Mouse (Mus musculus): Measurements from ENCODE around the gene Gm10272. TPM values are rescaled to one million over a fixed set of nuclear protein-coding genes. Genes with fewer than 3 reads are reported as not detected.

Gene Gm10272
- polyA plus RNA-seq (2015; fragmentation: Nextera tagmentation; extraction: Ambion mirVana), result not detected in 2 replicates

DNA sequence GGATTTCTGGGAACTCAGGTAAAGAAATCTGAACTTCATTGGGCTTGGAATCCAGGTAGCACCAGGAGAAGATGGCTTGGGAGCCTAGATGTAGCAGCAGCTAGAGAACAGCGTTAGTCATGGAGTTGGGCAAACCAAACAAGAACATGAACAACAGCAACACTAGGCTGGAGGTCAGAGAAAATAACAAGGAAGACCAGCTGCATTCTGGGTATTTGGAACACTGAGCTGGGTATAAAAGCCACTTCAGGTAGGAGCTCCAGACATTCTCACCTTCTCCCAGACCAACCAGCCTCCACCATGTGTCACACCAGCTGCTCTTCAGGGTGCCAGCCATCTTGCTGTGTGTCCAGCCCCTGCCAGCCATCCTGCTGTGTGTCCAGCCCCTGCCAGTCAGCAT is at the start of gene Gm10272:
Gm10272 (plus strand) TSS at position 301 of the 400 bp plus-strand sequence.
- Histone ChIP-seq H3K4me3 (replicated peaks) (no peak within 1 kb of the TSS), H3K9me3 (replicated peaks) (peaks cover 13% of the 10 kb centered on the region), H3K36me3 (no peaks in the 10 kb centered on the region), H3K9ac (no peak within 1 kb of the TSS), H3K27ac (no peak within 1 kb of the TSS), H3K27me3 (no peaks in the 10 kb centered on the region), H3K4me1 (no peaks in the 10 kb centered on the region), H3K4me2 (no peak within 1 kb of the TSS)
- ATAC-seq (replicated peaks; ENCODE audit: low FRiP score), result no peak
- WGBS, result 84% methylated on average over 1 of the region's 1 CpGs

DNA sequence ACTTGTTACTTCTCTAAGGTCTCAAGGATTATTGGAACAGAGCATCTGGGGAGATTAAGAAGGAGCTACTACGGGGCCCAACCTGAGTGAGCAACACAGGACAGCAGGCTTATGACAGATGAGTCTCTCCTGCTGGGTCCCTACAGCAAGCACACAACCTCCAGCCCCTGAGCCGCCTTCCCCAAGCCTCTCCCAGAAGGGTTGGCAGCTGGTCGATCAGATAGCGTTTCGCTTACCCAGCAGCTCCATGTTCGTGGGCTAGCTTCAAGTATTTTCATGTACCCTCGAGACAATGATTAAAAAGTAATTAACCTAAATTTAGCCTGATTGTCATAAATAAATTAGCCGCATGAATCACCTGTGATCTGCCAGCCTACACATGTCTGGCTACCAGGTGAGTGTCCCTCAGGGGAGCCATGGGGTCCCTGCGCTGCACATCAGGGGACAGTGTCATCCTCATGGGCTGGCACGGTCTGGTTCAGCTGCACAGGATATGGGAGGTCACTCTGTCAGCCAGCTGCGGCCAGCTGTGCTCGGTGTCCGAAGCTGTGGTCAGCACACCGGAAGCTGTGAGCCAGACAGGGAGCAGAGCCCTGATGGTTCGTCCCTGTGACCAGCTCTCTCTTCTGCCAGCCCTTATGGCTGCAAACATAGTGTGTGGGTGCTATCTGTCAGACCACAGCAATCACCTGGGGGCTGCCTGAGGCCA is 48.0 kb upstream of the Gm10272 start:
- H3K9ac ChIP-seq, result no peak overlapping the region
- no peak overlapping the region for H3K4me2 ChIP-seq
- H3K27me3 ChIP-seq, result peaks cover under 1% of the 10 kb centered on the region; the same call in 1 of the 2 replicates
- no peaks in the 10 kb centered on the region for H3K36me3 ChIP-seq
- whole genome bisulfite sequencing, result 34% methylated on average over 15 of the region's 15 CpGs
- no peaks in the 10 kb centered on the region; the same call in 1 of the 2 replicates for H3K9me3 ChIP-seq (replicated peaks)
- peak; percentile 69; the same call in 1 of the 2 replicates for ATAC-seq (replicated peaks; ENCODE audit: low FRiP score)
- no peak overlapping the region for H3K4me3 ChIP-seq (replicated peaks)
- no peak overlapping the region for H3K27ac ChIP-seq
- peaks cover 7% of the 10 kb centered on the region; the same call in 1 of the 2 replicates for H3K4me1 ChIP-seq

DNA sequence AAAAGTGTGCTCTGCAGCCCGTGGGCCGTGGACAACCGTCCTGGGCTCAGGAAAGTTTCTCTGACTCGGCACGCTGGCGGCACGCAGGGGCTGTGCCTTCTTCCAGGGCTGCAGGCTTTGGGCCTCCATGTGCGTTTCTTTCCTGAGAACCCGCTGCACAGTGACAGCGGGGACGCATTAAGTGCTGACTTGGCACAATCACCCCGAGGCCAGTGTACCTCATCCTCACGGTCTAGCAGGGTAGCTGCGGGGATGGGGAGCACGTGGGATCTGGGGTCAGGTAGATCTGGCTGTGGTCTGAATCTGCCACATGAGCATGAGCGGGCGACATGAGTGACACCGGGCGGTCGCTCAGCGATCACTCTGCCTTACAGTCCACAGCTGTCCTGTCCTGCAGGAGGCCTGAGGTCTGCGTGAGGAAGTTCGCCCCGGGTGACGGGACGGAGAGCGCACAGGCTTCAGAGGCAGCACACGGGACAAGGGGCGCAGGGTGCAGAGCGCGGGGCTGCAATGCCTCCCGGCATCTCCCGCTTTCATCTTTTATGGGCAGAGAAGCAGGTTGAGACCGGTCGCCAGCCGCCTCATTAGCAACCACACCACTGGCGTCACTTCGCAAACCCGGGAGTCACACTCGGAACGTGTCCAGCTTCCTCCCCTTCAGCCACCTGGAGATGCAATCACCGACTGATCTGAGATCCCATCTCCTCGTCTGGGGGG is 42.3 kb upstream of the Gm10272 start:
- 25% methylated on average over 43 of the region's 43 CpGs for WGBS
- Histone ChIP-seq H3K27me3 (peaks cover 12% of the 10 kb centered on the region; the same call in 1 of the 2 replicates), H3K4me1 (peaks cover 7% of the 10 kb centered on the region; the same call in 1 of the 2 replicates), H3K9me3 (replicated peaks) (no peaks in the 10 kb centered on the region; the same call in 1 of the 2 replicates), H3K4me3 (replicated peaks) (0 out of 2 replicates have a peak overlapping the region, but pooled peaks have one; percentile 1), H3K9ac (no peak overlapping the region), H3K27ac (no peak overlapping the region), H3K4me2 (peak overlapping the region; percentile 50), H3K36me3 (no peaks in the 10 kb centered on the region)
- ATAC-seq (replicated peaks; ENCODE audit: low FRiP score), result no peak

DNA sequence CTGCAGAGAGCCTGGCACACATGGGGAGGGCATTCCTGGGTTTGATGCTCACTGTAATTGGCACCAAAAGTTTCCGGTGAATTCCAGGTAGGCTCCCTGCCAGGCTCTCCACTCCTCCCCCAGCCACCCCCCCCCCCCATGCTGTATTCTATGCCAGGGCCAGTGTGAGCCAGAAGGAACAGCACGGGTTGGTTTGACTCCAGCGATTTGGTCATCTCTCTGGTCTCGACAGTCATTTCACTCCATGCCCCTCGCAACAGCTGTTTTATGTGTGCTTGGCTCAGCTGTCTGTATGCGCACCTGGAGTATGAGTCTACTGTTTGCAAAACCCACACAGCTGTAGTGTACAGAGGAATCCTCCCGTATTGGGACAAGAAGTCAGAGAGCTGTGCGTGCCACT is 40.1 kb upstream of the Gm10272 start:
- Histone ChIP-seq H3K27me3 (peaks cover 12% of the 10 kb centered on the region; the same call in 1 of the 2 replicates), H3K36me3 (no peaks in the 10 kb centered on the region), H3K27ac (no peak overlapping the region), H3K9ac (no peak overlapping the region), H3K4me3 (replicated peaks) (no peak overlapping the region), H3K4me2 (no peak overlapping the region), H3K4me1 (peaks cover 7% of the 10 kb centered on the region; the same call in 1 of the 2 replicates), H3K9me3 (replicated peaks) (no peaks in the 10 kb centered on the region)
- 75% methylated on average over 8 of the region's 8 CpGs for WGBS
- ATAC-seq (replicated peaks; ENCODE audit: low FRiP score), result no peak

DNA sequence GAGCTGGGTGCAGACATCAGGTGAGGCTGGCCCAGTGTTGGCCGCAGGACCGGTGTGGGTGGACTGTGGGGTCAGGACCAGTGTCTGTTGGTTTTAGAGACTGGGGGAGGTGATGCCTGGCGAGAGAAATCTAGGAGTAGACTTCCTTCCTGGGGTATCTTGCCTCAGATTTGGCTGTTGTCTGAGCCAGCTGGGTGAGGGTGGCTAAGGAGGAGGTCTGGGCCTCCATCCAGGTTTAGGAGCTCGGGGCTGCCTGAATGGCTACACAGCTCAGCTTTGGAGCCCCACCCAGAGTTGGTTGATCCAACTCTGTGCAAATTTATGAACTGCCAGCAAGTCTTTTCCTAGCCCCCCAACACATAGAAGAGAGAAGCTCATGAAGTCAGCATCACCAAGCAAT is 39.0 kb upstream of the Gm10272 start:
- Histone ChIP-seq H3K36me3 (no peaks in the 10 kb centered on the region), H3K4me2 (no peak overlapping the region), H3K4me1 (peaks cover 7% of the 10 kb centered on the region; the same call in 1 of the 2 replicates), H3K4me3 (replicated peaks) (no peak overlapping the region), H3K9ac (no peak overlapping the region), H3K27ac (no peak overlapping the region), H3K9me3 (replicated peaks) (no peaks in the 10 kb centered on the region), H3K27me3 (peaks cover 12% of the 10 kb centered on the region; the same call in 1 of the 2 replicates)
- WGBS, result 79% methylated on average over 4 of the region's 4 CpGs
- no peak for ATAC-seq (replicated peaks; ENCODE audit: low FRiP score)

DNA sequence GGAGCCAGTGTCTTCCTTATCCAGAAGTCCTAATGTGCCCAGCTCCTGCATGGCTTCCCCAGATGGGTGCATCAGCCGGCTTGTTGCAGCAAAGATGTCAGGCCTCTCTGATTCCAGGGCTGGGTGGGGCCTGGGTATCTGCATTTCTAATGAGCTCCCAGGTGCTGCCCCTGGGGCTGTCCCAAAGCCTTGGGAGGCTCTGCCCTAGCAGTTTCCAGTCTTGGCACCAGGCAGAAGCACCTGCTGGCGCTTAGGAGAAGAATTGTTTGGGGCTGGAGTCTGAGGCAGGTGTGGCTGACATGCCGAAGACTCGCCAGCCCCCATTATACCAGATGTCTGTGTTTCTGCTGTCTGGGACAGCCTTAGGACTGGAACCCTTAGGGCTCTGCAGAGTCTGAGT is 35.7 kb upstream of the Gm10272 start:
- 80% methylated on average over 4 of the region's 4 CpGs for WGBS
- Histone ChIP-seq H3K36me3 (no peaks in the 10 kb centered on the region), H3K4me3 (replicated peaks) (no peak overlapping the region), H3K27me3 (peaks cover 5% of the 10 kb centered on the region), H3K9me3 (replicated peaks) (no peaks in the 10 kb centered on the region), H3K4me1 (no peaks in the 10 kb centered on the region), H3K27ac (no peak overlapping the region), H3K9ac (no peak overlapping the region), H3K4me2 (no peak overlapping the region)
- ATAC-seq (replicated peaks; ENCODE audit: low FRiP score), result no peak

DNA sequence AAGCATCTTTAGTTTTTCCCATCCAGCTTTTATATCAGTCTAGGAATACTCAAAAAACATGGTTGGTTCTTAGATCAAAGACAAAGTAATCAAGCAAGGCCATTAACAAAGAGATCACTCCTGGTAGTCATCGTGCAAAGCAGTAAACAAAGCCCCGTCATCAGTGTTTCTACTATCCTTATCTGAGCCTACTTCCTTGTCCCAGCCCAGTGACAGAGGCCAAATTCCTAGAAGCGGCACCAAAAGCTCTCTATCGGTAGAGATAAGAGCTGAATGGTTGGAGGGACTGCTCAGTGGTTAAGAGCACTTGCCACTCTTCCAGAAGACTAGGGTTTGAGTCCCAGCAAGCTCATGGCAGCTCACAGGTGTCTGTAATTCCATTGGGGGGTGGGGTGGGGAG is 34.9 kb upstream of the Gm10272 start:
- Histone ChIP-seq H3K4me2 (no peak overlapping the region), H3K9me3 (replicated peaks) (no peaks in the 10 kb centered on the region), H3K27me3 (peaks cover 13% of the 10 kb centered on the region), H3K4me3 (replicated peaks) (no peak overlapping the region), H3K36me3 (no peaks in the 10 kb centered on the region), H3K27ac (no peak overlapping the region), H3K4me1 (no peaks in the 10 kb centered on the region), H3K9ac (no peak overlapping the region)
- WGBS, result 67% methylated on average over 4 of the region's 4 CpGs
- no peak for ATAC-seq (replicated peaks; ENCODE audit: low FRiP score)

DNA sequence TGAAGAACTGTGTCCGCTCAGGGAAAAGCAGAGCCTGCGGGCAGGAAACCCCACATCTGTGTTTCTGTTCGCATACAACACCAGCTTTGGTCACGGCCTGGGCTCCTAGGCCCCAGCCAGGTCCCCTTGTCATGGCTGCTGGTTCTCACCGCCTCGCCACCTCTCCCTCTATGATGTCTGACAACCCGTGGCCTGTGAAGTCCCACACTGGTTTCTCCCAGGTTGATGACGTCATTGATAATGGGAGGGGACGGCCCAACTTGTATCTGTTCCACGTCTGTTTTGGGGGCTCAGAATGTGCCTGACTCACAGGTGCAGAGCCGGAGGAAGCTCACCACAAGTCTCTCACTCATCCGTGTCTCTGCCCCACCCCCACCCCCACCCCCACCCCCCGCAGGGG is 32.7 kb upstream of the Gm10272 start:
- Histone ChIP-seq H3K27me3 (peaks cover 36% of the 10 kb centered on the region), H3K4me1 (peaks cover 13% of the 10 kb centered on the region), H3K36me3 (no peaks in the 10 kb centered on the region), H3K27ac (no peak overlapping the region), H3K9me3 (replicated peaks) (no peaks in the 10 kb centered on the region), H3K9ac (no peak overlapping the region), H3K4me2 (no peak overlapping the region), H3K4me3 (replicated peaks) (no peak overlapping the region)
- ATAC-seq (replicated peaks; ENCODE audit: low FRiP score), result no peak
- WGBS, result 55% methylated on average over 13 of the region's 13 CpGs

DNA sequence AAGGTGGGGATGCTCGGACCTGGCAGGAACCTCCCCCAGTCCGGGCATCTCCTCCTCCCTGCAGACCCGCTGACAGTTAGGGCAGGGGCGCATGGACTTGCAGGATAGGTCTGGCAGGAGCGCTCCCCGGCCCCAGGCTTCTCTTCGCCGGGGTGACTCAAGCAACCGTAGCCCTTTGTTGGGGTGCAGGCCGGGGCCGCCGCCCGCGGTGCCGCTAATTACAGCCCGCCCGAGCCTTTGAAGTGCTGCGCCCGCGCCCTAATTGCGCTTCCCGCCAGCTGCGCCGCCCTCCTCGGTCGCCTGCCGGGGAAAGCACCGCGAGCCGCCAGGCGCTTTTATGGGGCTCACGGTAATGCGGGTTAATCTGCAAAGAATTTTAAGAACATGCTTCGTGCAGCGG is 28.9 kb upstream of the Gm10272 start:
- H3K4me2 ChIP-seq, result peak overlapping the region; percentile 67
- no peak overlapping the region for H3K27ac ChIP-seq
- peaks cover 63% of the 10 kb centered on the region for H3K27me3 ChIP-seq
- H3K4me1 ChIP-seq, result peaks cover 13% of the 10 kb centered on the region
- H3K36me3 ChIP-seq, result no peaks in the 10 kb centered on the region
- ATAC-seq (replicated peaks; ENCODE audit: low FRiP score), result no peak
- no peaks in the 10 kb centered on the region for H3K9me3 ChIP-seq (replicated peaks)
- no peak overlapping the region for H3K9ac ChIP-seq
- peak overlapping the region; percentile 36 for H3K4me3 ChIP-seq (replicated peaks)
- 0% methylated on average over 35 of the region's 35 CpGs for WGBS

DNA sequence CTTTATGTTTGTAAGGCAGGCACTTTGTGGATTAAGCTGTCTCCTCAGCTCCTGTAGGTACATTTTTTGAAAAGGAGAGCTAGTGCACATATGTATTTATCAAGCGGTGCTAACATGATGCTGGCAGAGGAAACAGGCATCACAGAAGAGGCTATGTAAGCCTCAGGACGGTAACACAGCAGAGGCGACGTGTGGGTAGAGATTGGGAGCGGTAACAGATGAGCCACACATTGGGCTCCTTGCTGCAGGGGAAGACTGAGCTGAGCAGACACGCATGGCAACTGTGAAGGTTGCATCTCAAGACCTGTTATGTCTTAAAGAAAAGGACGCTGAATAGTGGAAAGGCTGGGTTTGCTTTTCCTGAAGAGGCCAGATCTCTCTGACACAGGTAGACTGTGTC is 23.4 kb upstream of the Gm10272 start:
- H3K9me3 ChIP-seq (replicated peaks), result no peaks in the 10 kb centered on the region
- no peak overlapping the region for H3K4me2 ChIP-seq
- H3K9ac ChIP-seq, result no peak overlapping the region
- ATAC-seq (replicated peaks; ENCODE audit: low FRiP score), result no peak
- 82% methylated on average over 7 of the region's 7 CpGs for WGBS
- no peak overlapping the region for H3K27ac ChIP-seq
- H3K4me1 ChIP-seq, result peaks cover 19% of the 10 kb centered on the region
- no peaks in the 10 kb centered on the region for H3K36me3 ChIP-seq
- peaks cover 83% of the 10 kb centered on the region for H3K27me3 ChIP-seq
- H3K4me3 ChIP-seq (replicated peaks), result no peak overlapping the region

DNA sequence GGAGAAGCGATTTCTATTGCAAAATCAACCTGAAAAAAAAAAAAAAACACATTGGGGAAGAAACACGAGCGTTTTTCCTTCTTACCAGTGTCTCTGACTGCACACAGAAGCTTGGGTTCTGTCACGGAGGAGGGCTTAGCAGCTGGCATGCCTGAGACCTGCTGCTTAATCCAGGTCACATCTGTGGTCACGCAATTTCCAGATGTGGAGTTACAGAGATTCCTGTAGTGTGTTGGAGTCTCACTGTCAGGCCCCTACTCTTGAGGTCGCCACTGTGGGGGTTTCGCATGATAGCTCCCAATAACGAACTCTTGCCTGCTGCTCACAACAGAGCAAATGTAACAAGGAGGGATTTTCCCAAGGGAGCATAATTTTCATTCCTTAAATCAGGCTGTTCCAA is 22.2 kb upstream of the Gm10272 start:
- peaks cover 80% of the 10 kb centered on the region for H3K27me3 ChIP-seq
- H3K36me3 ChIP-seq, result no peaks in the 10 kb centered on the region
- peaks cover 15% of the 10 kb centered on the region for H3K4me1 ChIP-seq
- no peak for ATAC-seq (replicated peaks; ENCODE audit: low FRiP score)
- H3K9me3 ChIP-seq (replicated peaks), result no peaks in the 10 kb centered on the region
- no peak overlapping the region for H3K27ac ChIP-seq
- H3K4me2 ChIP-seq, result no peak overlapping the region
- no peak overlapping the region for H3K4me3 ChIP-seq (replicated peaks)
- 39% methylated on average over 8 of the region's 8 CpGs for WGBS
- no peak overlapping the region for H3K9ac ChIP-seq

DNA sequence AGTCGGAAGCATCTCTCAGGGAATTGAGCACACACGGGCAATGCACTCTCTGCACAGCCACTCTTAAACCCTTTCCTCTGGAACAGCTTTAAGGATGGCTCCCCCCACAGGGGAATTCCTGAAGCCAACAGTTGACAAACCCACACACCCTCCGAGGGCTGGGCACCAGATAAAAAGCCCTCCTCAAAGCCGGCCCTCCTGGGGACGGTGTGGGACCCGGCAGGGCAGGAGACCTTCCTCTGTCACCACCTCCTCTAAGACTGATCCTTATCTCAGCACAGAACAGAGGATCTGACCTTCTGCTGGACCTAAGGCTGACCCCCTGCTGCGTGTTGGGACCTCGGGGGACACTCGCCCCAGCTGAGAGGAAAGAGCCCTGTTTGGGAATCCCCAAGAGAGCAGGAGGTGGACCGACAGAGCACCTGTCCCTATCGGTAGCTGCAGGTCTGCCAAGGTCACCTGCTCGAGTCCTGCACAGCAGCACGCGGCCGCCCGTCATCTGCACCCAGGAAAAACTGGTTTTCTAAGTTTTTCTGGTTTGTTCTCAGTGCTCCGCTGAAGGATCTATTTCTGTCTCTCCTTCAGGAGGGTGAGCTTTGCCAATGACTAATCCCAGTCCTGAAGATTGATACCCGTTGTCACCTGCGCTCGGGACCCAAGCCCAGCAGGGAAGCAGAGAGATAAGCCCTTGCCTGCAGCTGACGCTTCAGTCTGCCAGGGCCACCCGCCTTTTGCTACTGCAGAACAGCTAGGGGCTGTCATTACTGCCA is 20.3 kb upstream of the Gm10272 start, which contains the start of gene Tspear:
Tspear (plus strand) TSS at position 675 of the 770 bp plus-strand sequence.
- Histone ChIP-seq H3K9ac (no peak within 1 kb of the TSS), H3K36me3 (no peaks in the 10 kb centered on the region), H3K4me3 (replicated peaks) (no peak within 1 kb of the TSS), H3K27me3 (peaks cover 65% of the 10 kb centered on the region), H3K4me1 (peaks cover 15% of the 10 kb centered on the region), H3K27ac (no peak within 1 kb of the TSS), H3K9me3 (replicated peaks) (no peaks in the 10 kb centered on the region), H3K4me2 (no peak within 1 kb of the TSS)
- ATAC-seq (replicated peaks; ENCODE audit: low FRiP score), result peak; percentile 18; the same call in 1 of the 2 replicates
- WGBS, result 7% methylated on average over 22 of the region's 22 CpGs

All from kidney, embryonic 15.5 days (tissue).